Mouse (Mus musculus): Measurements from ENCODE around the gene Phkb.

The Phkb gene

DNA sequence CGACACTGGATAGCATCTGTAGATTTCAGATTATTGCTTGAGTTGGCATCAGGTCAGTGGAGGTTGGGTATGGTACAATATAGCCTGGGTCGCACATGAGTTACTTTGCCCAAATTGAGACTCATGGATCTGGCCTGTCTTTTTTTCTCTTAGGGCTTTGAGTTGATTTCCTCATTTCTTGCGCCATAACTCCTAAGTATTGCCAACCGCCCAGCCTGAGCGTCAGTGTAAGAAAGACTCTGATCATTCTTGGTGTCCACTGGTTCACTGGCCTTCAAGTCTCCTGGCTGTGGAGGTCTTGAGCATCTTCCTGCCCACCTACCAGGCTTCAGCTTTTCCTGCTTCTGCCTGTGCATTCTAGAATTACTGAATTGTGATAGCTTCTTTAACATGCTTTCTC, 104.1 kb downstream of the Phkb start:
- no peak for DNase-seq (ENCODE audit: low spot score)

DNA sequence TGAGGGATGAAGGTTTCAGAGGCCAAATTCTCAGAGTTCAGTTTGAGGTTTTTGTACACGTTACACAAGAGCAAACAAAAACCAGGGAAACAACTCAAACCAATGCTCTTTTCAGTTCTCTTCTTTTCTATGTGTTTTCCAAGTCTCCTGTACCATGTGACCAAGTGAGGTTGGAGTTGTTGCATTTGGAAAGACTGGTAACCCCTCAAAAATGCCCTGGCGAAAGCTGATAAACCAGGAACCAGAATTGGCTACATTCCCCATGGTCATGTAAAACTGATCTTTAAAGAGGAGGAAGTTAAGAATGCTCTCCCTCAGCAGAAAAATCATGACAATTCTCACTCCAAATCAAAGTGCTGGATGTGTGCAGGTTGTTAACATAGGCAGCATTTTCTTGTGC, 117.6 kb downstream of the Phkb start:
- DNase-seq (ENCODE audit: low spot score): no peak

DNA sequence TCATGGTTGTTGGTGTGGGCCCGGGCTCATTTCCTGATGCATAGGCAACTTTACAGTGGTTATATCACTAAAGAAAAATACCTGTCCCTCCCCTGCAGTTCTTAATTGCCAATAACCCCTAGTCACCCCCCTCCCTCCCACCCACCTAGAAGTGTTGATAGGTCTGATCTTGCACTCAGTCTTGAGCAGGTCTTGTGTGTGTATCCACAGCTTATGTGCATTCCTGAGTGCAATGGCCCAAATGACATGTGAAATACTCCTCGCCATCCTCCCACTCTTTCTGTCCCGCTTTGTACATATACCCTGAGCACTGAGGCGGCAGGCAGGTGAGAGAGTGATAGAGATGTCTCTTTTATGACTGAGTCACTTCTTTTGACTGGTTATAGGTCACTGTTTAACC, 119.1 kb downstream of the Phkb start:
- DNase-seq (ENCODE audit: low spot score): no peak

DNA sequence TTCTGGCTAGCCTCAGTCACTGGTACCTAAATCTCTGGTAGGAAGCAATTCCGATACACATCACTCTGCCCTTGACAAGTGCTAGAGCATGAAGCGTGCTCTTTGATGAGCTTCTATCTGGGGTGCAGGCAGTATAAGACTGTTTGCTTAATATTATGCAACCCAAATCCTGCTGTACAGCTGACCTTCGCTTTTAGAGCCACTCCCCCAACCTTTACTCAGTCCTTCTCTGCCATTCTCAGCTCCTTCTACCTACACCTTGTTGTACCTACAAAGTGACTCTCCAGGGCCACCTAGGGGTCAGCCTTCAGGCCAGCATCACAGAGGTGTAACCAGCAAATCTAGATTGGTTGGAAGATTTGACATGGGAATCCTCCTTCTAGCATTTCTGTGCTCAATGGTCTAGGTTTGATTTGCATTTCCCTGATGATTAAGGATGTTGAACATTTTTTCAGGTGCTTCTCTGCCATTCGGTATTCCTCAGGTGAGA, 136.9 kb downstream of the Phkb start:
- DNase-seq (ENCODE audit: low spot score): no peak

DNA sequence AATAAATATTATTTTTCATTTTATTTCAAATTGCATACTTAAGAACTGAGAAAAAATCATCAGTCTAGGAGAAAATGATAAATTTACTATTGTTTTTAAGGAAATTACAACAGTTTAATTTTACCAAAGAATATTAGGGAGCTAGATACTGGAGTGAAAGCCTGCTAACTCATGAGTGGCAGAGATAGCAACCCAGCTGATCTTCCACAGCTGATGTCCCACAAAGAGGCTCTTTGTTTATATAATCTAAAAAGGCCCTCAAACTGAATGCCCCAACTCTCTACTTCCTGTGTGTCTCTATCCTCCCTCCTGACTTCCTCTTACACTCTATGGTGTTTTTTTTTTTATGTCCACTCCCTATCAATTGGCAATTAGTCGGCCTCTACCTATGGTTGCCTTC, 152.2 kb downstream of the Phkb start:
- DNase-seq (ENCODE audit: low spot score): no peak

DNA sequence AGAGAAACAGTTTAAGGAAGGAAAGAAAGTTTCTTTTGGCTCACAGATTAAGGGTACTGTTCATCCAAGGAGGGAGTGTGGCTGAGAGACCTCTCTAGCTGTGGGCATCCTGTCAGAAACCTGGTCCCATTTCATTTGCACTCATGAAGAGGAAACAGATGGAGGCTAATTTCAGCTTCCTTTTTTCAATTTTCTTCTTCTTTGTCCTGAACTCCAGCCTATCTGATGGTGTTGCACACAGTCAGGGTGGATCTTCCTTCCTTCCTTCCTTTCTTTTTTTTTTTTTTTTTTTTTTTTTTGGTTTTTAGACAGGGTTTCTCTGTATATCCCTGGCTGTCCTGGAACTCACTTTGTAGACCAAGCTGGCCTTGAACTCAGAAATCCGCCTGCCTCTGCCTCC, 152.9 kb downstream of the Phkb start:
- no peak for DNase-seq (ENCODE audit: low spot score)

DNA sequence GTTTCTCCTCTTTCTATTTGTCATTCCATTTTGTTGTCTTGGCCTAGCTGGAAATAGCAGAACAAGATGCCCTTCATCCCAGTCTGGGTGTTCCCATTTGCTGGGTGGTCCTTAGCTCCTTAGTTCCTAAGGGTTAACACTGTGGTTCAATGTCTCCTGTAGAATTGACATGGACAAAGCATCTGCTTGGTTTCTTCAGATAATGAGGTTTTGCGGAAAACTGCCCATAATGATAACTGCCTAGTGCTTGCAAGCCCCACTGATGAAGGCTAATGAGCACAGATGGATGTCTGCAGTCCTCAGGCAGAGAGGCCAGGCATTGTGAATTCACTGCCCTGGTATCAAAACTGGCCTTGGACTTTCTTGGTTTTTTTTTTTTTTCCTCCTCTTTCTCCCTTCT, 155.2 kb downstream of the Phkb start:
- no peak for DNase-seq (ENCODE audit: low spot score)

DNA sequence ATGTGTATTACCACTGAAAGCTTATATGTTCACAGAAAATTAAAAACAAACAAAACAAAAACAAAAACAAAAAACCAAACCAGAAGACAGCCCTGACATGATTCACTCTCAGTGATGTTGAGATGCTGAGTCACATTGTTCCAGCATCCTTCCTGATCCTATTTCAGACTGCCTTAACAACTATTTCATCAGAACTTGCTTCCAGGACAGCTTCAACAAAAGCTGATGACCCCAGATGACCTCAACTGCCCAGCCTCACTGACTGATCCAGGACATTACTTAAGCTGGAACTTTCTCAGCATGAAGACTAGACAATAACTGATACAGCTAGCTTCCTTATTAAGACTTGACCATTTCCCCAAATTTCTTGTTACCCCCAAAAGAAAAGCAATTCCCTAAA, 165.7 kb downstream of the Phkb start:
- no peak for DNase-seq (ENCODE audit: low spot score)

DNA sequence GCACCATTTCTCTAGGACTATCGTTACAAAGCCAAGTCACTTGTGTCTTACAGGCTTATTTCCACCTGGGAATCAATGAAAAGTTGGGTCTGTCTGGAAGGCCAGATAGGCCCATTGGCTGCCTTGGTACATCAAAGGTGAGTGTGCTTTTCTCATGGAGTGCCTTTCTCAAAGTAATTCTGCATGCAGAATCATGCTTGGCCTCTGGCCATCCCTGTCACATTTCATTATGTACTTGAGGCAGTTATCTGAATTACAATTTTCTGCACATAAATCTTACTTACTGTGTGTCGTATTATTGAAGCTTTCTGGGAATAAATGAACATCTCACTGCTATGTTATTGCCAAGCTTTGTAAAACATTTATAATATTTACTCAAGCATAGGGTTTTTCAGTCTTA, 176.0 kb downstream of the Phkb start:
- no peak for DNase-seq (ENCODE audit: low spot score)

DNA sequence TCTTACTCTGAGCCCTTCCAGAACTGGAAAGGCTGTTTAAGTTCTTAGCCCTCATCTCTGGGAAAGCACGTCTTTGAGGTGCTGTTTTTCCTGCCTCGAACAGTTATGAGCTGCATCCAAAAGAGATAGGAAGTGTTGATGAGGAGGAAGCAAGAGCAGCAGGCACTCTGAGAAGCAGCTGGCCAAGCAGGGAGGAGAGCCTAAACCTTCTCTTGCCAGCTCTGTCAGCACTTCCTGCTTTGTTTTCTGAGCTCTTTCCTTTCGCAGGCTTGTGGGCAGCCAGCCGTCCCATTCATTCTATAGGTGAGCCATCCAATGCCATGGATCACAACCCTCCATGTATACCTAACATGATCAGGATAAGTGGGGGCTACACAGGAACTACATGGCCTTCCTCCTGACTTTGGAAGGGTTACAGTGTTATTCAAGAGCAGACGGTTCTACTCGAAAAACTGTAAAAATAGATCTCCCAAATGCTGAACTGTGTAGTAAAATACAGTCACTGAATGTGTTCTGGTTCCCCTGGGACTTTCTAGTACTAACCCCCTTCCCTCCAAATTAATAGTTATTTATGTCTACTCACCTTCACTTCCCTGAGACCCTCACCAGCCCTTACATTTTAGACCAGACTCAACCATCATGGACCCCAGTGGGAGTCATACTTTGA, 188.0 kb downstream of the Phkb start:
- DNase-seq (ENCODE audit: low spot score): no peak

DNA sequence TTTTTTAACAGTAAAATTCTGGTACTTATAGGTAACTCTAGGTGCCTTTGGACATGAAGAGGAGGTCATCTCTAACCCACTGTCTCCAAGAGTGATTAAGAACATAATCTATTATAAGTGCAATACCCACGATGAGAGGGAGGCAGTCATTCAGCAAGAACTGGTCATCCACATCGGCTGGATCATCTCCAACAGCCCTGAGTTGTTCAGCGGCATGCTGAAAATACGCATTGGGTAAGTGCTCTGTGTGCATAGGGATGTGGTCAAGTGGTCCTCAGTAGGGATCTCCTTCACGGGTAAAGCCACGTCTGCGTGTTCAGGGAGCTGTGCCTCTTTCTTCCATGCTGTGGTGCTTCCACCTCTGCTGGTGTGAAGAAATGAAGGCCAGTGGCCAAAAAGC, 188.7 kb downstream of the Phkb start:
- DNase-seq (ENCODE audit: low spot score): no peak

DNA sequence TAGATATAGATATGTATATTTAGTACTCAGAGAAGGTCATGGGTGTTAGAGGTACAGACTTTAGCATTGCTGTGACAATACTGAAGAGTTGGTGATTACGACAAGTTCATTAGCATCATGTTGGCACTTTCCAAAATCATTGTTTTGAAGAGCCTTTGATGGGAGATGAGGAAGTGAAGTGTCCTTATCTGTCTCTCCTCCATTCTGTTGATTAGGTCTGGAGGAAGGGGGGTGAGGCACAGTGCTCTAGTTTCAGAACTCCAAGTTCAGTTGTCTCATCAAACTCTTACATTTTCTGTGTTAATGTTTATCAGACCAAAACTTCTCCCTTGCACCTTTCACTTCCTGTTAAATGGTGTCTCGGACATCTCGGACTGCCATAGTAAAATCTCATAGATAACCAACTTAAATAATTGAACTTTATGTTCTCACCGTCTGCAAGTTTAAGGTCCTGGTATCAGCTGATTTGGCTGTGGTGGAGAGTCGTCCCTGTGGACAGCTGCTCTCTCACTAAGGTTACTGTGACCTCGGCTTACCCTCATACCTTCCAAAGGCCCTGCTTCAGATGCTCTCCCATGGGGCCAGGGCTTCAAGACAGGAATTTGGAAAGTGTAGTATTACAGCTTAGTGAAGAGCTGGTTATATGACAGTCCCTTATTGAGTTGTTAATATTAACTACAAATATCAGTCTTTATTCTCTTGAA, 194.1 kb downstream of the Phkb start:
- no peak for DNase-seq (ENCODE audit: low spot score)

DNA sequence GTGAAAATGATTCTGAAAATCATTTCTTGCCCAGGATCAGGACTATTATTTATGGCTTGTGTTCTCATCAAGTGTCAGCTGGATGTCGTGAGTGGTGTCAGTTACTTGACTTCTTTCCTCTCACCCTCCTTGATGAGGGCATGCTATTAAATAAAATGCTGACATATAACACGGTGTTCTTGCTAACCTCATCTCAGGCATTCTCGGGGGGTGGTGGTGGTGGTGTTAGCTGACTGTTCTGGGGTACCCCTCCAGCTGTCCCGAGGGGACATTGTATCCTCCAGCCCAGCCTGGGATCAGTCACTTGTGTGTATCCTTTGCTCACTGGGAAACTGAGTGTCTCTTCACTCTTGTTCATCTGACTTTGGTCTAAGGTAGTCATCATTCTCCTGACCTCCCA, 194.6 kb downstream of the Phkb start:
- DNase-seq (ENCODE audit: low spot score): no peak

DNA sequence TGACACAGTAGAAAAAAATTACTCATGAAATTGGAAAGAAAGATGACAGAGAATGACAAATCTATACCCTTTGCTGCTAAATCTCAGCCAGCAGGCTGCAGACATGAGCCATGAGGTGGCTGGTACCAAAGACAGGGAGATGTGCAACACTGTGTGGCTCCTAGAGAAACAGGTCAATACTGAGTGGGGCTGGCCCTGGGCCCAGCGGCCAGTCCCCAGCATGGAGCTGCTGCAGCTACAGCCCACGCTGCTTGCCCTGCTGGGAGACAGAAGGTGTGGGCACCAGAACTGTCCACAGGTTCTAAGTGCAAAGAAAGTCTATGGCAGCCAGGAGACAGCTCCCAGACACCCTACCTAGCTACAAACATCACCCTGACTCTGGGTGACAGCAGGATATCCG, 197.7 kb downstream of the Phkb start:
- no peak for DNase-seq (ENCODE audit: low spot score)

DNA sequence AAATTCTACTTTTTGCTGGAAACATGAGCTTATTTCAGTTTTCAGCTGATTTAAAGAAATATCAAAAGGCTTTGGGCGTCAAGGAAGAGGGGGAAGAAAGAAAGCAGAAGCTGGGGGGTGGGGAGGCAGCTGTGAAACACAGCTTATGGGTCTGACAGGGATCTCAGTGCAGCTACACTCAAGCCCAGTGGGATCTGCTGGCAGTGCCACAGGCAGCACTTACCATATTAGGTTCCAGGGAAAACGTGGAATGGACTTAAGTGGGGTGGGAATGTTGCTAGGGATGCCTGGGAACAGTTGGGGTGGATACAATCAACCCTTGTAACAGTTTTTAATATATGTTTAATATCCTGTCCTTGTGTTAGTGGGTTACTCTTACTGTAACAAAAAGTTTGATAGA, 201.3 kb downstream of the Phkb start:
- DNase-seq (ENCODE audit: low spot score): no peak

DNA sequence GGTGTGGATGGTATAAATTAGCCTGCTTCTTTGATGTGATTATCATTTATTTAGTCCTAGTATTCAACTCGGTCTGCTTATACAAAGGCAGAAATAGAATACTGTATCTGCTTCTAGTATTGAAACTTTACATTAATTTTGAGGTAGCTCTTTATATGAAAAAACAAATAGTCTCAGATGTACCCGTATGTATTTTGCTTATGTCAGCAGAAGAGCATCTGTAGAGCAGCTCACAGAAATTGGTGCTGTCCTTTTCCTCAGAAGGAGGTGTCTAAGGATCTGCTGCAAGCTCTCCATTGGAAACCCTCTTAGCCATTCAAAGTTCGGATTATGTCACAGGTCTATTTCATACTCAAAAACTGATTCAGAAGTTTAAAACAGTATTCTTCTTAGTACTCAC, 210.1 kb downstream of the Phkb start:
- DNase-seq (ENCODE audit: low spot score): no peak

DNA sequence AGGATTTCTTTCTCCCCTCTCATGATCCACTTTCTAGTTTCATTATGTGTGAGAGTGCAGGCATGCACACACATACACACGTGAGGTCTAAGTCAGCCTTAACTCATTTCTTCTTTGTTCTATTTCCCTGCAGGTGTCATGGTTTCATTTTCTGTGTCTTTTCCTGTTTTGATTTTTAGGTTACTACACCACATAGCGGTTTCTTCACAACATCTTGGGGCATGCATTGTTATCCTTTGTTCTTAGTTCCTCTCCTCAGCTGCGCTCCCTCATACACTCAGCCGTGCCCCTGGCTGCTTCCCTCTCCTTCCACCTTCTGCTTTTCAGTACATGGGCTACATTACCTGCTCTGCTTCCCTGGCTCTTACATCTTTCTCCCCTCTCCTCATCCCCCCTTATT, 211.2 kb downstream of the Phkb start:
- no peak for DNase-seq (ENCODE audit: low spot score)

DNA sequence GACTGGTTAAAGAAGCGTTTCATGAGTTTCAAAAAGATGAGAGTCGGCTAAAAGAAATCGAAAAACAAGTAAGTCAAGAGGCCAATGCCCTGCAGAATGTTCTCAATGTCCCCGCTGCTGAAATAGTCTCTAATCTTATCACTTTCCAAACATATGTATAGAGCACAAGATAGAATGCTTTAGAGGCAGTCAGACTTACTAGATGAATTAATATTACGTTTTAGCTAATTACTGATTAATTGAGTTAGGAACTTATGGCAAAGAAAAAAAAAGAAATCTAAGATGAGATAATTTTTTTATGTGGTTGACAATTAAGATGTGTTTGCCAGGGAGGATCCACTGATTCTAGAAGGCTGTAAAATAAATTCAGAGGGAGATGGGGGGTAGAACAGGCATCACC, 217.9 kb downstream of the Phkb start:
- no peak for DNase-seq (ENCODE audit: low spot score)

DNA sequence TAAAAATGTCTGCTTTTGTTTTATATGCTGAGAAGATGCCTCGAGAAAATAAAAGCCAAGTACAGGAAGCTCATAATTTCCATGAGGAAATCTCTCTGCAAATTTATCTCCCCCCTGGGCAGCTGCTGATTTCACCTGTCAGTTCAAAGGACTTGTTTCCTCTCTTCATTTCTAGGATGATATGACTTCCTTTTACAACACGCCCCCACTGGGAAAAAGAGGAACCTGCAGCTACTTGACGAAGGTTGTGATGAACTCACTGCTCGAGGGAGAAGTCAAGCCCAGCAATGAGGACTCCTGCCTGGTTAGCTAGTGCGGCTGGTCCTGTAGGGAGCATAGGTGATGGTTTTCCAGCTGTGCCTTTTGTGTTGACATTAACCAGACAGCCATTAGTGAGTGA, 218.4 kb downstream of the Phkb start:
- DNase-seq (ENCODE audit: low spot score): no peak

DNA sequence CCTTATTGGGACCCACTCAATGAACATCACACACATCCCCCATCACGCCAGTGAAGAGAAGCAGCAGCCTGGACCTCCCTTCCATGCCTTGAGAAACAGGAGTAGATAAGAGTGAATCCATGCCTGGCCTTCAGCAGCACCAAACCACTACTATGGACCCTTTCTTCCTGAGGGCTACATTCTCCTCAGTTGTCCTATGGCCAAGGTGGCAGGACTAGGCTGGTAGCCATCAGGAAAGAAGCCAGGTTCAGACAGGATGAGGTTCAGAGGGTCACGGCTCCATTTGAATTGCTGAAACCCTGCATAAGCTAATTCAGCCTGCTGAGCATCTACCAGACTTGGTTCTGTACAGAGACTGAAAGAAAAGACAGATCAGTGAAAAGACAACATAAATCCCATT, 222.7 kb downstream of the Phkb start:
- DNase-seq (ENCODE audit: low spot score): no peak

DNA sequence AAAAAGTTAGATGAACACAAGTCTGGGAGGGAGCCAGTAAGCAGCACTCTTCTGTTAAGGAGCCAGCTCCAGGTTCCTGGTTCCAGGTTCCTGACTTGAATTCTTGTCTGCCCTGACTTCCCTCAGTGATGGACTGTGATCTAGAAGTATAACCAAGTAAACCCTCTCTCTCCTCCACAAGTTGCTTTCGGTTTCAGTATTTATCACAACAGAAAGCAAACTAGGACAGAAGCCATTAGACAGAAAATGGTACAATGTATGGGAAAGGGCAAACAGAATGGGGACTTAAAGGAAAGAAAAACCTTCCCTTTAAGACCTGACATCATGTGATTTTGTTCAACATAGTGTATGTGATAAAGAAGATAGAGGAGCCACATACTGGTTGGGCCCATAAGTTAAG, 238.7 kb downstream of the Phkb start:
- DNase-seq (ENCODE audit: low spot score): no peak

DNA sequence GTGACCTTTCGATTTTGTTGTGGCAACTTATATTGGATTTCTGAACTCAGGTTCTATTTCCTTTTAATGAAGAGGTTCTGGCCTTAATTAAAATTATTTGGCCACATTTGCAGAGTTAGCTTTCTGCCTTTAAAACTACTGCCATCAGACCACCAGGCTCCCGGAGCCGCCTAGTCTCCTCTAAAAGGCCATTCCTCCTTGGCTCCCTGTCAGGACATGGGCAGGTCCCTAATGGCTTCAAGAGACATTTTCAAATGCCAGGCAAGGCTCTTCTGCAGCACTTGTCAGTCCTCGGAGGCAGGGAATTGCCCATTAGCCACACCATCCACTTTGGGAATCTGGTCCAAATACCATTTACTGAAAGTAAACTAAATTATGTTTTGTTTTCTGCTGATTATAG, 242.6 kb downstream of the Phkb start:
- peak; percentile 4 for DNase-seq (ENCODE audit: low spot score)

DNA sequence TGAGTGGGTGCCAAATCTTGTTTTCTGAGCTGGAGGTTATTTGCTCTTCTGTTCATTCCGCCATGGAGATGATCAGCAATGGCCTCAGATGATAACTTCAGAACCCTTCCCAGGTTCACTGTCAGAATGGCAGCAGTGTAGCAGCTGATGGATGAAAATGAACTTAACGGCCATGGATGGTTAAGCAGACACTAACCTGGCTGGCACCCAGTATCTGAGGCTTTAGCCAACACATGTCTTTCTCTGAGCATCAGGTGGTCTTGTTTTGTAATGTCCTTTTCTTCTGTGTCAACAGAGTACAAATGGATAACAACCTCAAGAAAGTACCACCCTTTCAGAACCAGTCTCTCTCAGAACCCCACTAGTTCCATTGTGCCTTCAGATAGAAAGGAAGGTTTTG, 246.0 kb downstream of the Phkb start:
- DNase-seq (ENCODE audit: low spot score): no peak

DNA sequence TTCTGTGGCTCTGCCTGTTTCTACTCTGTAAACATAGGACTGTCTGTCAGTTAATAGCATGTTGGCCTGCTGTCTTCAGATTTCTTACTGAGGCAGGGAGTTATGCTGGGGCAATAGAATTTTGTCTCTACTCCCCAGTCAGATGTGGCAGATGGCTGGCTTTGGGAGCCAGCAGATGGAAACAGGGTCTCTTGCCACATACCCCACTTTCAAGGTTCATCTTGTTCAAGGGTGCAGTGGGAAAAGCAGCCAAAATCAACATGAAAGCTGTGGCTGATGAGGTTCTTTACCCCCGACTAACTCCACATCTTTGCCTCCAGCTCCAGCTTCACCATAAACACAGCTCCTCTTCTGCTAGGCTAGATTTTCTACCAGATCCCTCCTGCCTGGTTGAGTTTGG, 246.7 kb downstream of the Phkb start:
- no peak for DNase-seq (ENCODE audit: low spot score)
